Mouse (Mus musculus) hindbrain, embryonic 12.5 days (tissue): ENCODE data around the gene Tpcn2. TPM values are rescaled to one million over a fixed set of nuclear protein-coding genes. Genes with fewer than 3 reads are reported as not detected.
A peak's percentile ranks its signal among the peaks of the same experiment; 100 is the strongest.

Experiments used
- ATAC-seq: fragments of 200-750 bp; cut with Nextera tagmentation; 2 replicates; pipeline ENCODE4 v1.8.0; 2017; ENCODE audit warnings: moderate TSS enrichment; ENCODE audit not compliant: low FRiP score
- H3K27ac ChIP-seq: fragments of 300-500 bp; sonication (generic); 2 replicates; pipeline ENCODE4 v1.5.1; 2016; ENCODE audit warnings: mild to moderate bottlenecking
- H3K27me3 ChIP-seq: fragments of 300-500 bp; sonication (generic); 2 replicates; pipeline ENCODE4 v1.6.1; 2016; ENCODE audit warnings: mild to moderate bottlenecking
- H3K36me3 ChIP-seq: fragments of 300-500 bp; sonication (generic); 2 replicates; pipeline ENCODE4 v1.6.1; 2016; ENCODE audit warnings: mild to moderate bottlenecking
- H3K4me1 ChIP-seq: fragments of 300-500 bp; sonication (generic); 2 replicates; pipeline ENCODE4 v1.6.1; 2016
- H3K4me2 ChIP-seq: fragments of 300-500 bp; sonication (generic); replicated peaks from 2 replicates; pipeline ENCODE4 v1.6.1; 2016; ENCODE audit warnings: mild to moderate bottlenecking
- H3K4me3 ChIP-seq: fragments of 300-500 bp; sonication (generic); 2 replicates; pipeline ENCODE4 v1.5.1; 2016; ENCODE audit warnings: mild to moderate bottlenecking
- H3K9ac ChIP-seq: fragments of 300-500 bp; sonication (generic); 2 replicates; pipeline ENCODE4 v1.6.1; 2016; ENCODE audit warnings: mild to moderate bottlenecking, moderate library complexity
- H3K9me3 ChIP-seq: fragments of 300-500 bp; sonication (generic); replicated peaks from 2 replicates; pipeline ENCODE4 v1.6.1; 2016; ENCODE audit warnings: mild to moderate bottlenecking
- WGBS: fragments of 180-500 bp; shearing (Covaris S2); methylation state at CpG from one replicate; pipeline ENCODE4 v1.1.7; 2016; 5-methylcytosine and 5-hydroxymethylcytosine counted together
- polyA plus RNA-seq: library from polyadenylated mRNA; unstranded; fragments of >200 nt; fragmentation: Nextera tagmentation; extraction: Ambion mirVana; gene quantifications from 2 replicates; pipeline ENCODE4 v1.2.1, GENCODE M21; 2016

Tpcn2 gene
- polyA plus RNA-seq, 1 experiment from 2014 or later: 6.8 TPM

DNA sequence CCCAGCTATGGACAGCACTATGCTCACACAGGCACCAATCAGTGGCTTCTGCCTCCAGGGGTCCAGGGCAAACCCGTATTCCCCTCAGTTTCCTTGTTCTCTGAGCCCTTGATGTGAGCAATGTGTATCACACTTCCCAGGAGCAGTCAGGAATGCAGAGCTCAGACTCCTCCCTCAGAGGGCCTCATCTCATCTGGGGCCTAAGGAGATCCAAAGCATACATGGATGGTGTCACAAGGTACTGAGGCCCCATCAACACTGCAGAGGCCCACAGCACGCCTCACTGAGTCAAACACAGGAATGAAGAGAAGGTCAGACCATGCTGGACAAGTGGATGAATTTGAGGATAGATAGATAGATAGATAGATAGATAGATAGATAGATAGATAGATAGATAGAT, 8.9 kb upstream of the Tpcn2 start:
- no peak for ATAC-seq
- no peaks in the 10 kb centered on the region for H3K9me3 ChIP-seq
- H3K4me2 ChIP-seq: no peak overlapping the region
- no peak overlapping the region for H3K9ac ChIP-seq
- no peak overlapping the region for H3K4me3 ChIP-seq
- 63% methylated on average over 2 of the region's 2 CpGs for WGBS
- no peaks in the 10 kb centered on the region for H3K27me3 ChIP-seq
- H3K4me1 ChIP-seq: no peaks in the 10 kb centered on the region
- H3K27ac ChIP-seq: no peak overlapping the region
- no peaks in the 10 kb centered on the region for H3K36me3 ChIP-seq

DNA sequence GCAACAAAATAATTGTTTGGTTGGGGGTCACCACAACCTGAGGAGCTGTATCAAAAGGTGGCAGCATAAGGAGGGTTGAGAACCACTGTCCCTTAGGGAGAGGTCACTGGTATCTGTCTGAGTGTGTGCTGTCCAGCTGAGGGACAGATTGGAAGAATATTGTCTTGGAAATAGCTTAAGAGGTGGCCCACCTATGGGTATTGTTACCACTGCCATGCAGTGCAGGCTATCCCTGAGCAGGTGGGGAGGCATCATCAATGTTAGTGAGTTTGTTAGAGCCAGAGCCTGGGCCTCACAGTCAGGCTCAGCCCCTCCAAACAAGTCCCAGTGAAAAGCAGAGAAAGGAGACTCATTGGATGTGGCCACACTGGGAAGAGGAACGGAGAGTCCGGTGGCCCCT, 8.0 kb upstream of the Tpcn2 start:
- no peak for ATAC-seq
- 96% methylated on average over 2 of the region's 2 CpGs for WGBS
- Histone ChIP-seq H3K36me3 (no peaks in the 10 kb centered on the region), H3K27me3 (no peaks in the 10 kb centered on the region), H3K9ac (no peak overlapping the region), H3K9me3 (no peaks in the 10 kb centered on the region), H3K4me3 (no peak overlapping the region), H3K4me2 (no peak overlapping the region), H3K27ac (no peak overlapping the region), H3K4me1 (no peaks in the 10 kb centered on the region)

DNA sequence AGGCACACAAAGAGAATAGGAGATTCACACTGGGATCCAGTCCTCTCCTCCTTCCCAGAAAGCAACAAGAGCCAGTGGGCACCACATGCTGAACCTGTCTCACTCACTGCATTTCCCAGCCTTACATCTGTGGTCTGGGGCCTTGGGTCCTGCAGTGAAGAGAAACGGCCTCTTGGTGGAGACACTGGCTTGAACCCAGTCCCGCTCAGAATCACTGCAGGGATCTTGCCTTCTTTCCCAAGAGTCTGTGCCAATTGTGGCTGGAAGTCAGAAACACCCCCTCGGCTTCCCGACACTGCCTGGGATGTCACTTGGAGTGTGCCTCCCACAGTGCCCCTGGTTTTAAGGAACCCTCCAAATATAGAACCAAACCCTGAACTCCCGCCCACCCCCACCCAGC, 5.5 kb upstream of the Tpcn2 start:
- Histone ChIP-seq H3K27ac (no peak overlapping the region), H3K4me1 (no peaks in the 10 kb centered on the region; the same call in 1 of the 2 replicates), H3K9ac (no peak overlapping the region), H3K36me3 (no peaks in the 10 kb centered on the region), H3K9me3 (no peaks in the 10 kb centered on the region), H3K27me3 (no peaks in the 10 kb centered on the region), H3K4me2 (no peak overlapping the region), H3K4me3 (no peak overlapping the region)
- WGBS: 22% methylated on average over 5 of the region's 5 CpGs
- ATAC-seq: no peak; the same call in 1 of the 2 replicates

DNA sequence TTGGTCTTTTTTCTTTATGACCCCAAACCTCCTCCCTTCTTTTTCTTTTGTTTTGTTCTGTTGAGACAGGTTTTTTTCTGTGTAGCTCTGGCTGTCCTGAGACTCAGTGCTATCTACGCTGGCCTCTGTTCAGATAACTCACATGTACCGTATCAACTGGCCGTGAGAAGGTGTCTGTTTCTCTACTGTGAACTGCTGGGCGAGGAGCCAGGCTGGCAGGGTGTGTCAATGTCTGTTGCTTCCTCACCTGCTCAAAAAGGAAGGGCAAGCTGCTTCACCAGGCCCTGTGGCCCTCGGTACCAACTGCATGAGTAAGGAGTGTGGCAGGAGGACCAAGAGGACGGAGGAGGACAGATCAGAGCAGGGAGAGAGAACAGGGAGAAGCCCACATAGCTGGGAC, 3.6 kb upstream of the Tpcn2 start:
- Histone ChIP-seq H3K4me3 (no peak overlapping the region), H3K27me3 (no peaks in the 10 kb centered on the region), H3K4me2 (no peak overlapping the region), H3K4me1 (peaks cover 12% of the 10 kb centered on the region), H3K27ac (no peak overlapping the region), H3K36me3 (no peaks in the 10 kb centered on the region), H3K9ac (no peak overlapping the region), H3K9me3 (no peaks in the 10 kb centered on the region)
- no peak for ATAC-seq
- 87% methylated on average over 6 of the region's 6 CpGs for WGBS

DNA sequence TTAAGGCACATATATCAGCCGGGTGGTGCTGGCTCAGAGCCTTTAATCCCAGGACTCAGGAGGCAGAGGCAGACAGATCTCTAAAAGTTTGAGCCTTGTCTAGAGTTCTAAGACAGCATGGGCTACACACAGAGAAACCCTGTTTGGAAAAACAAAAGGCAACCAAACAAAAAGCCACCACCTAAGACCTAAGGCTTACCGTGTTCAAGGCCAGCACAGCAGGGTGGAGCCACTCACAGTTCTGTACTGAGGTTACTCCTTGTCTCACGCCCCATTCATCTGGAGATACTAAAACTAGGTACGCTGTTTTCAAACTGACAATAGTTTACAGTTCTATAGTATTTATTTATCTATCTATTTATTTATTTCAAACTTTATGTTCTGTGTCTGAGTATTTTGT, 1.7 kb upstream of the Tpcn2 start:
- Histone ChIP-seq H3K27ac (no peak overlapping the region), H3K27me3 (no peaks in the 10 kb centered on the region), H3K9me3 (no peaks in the 10 kb centered on the region), H3K4me1 (peaks cover 18% of the 10 kb centered on the region), H3K36me3 (no peaks in the 10 kb centered on the region), H3K9ac (no peak overlapping the region), H3K4me2 (no peak overlapping the region), H3K4me3 (no peak overlapping the region)
- ATAC-seq: no peak
- WGBS: 77% methylated on average over 4 of the region's 4 CpGs

DNA sequence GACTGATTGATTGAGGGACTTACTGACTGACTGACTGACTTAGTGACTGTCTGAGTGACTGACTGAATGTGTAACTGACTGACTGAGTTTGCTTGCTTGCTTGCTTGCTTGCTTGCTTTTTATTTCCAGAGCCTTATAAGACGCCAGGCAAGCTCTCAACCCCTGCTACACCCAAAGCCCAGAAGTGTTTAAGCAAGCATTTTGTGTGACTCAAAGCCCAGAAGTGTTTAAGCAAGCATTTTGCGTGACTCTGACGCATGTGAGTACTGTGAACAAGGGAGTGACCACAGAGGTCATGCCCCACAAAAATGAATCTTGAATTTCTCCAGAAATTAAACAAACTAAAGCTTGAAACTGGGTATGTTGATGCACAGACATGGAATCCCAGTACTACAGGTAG, 482 bp upstream of the Tpcn2 start:
- no peak overlapping the region for H3K27ac ChIP-seq
- H3K9me3 ChIP-seq: no peaks in the 10 kb centered on the region
- no peaks in the 10 kb centered on the region for H3K27me3 ChIP-seq
- WGBS: 63% methylated on average over 3 of the region's 3 CpGs
- H3K36me3 ChIP-seq: peaks cover 8% of the 10 kb centered on the region
- no peak overlapping the region for H3K9ac ChIP-seq
- peak overlapping the region; percentile 58 for H3K4me2 ChIP-seq
- peaks cover 18% of the 10 kb centered on the region for H3K4me1 ChIP-seq
- ATAC-seq: no peak
- no peak overlapping the region for H3K4me3 ChIP-seq

DNA sequence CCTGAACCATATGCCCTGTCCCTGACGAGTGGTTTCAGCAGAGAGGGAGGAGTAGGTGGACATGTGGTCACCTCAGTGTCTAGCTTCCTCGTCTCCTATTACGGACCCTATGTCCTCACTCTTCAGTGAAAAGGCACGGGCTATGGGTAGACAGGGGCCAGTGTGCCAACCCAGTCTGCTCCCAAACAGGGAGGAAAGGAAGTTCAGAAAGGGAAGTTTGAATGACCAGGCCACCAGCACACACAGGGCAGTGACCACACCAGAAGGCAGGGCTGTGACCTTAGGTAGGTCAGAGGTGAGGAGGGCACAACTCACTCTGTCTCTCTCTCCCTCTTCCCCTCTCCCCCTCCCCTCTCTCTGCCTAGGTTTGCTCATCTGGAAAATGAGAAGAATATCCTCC, 770 bp downstream of the Tpcn2 start:
- WGBS: 54% methylated on average over 4 of the region's 4 CpGs
- Histone ChIP-seq H3K4me2 (peak overlapping the region; percentile 58), H3K4me1 (peaks cover 18% of the 10 kb centered on the region), H3K36me3 (peaks cover 20% of the 10 kb centered on the region), H3K9ac (peak overlapping the region; percentile 44), H3K27ac (no peak overlapping the region), H3K27me3 (no peaks in the 10 kb centered on the region), H3K4me3 (peak overlapping the region; percentile 43), H3K9me3 (no peaks in the 10 kb centered on the region)
- no peak for ATAC-seq

DNA sequence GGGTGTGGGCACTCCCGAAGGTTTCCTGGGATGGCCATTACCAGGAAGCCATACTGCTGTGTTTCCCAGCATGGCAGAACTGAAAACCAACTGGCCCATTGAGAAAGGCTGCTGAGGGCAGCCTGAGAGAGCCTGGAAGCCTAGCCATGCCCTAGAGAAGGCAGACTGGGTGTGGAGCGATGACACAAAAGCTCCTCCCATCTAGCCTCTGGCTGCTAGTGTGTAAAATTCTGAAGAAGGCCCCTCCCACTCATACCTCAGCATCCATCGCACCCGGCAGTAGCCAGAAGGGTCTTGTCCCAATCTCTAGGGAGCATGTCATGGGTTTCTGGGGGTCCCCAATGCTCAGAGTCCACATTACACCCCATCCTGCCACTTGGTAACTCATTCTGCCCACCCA, 2.4 kb downstream of the Tpcn2 start:
- no peak overlapping the region for H3K4me3 ChIP-seq
- no peaks in the 10 kb centered on the region for H3K9me3 ChIP-seq

DNA sequence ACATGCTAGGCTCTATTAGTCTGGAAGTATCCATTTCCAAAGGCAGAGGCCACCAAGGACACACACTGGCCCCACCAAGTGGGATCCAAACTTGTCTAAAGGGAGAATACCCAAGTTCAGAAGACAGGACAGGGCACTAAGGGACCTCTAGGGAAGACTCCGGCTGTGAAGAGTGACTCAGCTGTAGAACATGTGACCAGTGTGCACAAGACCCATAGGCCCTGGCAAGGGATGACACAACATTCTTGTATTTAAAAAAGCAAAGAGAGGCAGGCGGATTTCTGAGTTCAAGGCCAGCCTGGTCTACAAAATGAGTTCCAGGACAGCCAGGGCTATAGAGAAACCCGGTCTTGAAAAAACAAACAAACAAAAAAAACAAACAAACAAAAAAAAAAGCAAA, 8.3 kb downstream of the Tpcn2 start:
- Histone ChIP-seq H3K27ac (no peak overlapping the region), H3K9me3 (no peaks in the 10 kb centered on the region), H3K9ac (no peak overlapping the region), H3K27me3 (no peaks in the 10 kb centered on the region), H3K4me1 (no peaks in the 10 kb centered on the region), H3K4me3 (no peak overlapping the region), H3K36me3 (peaks cover 57% of the 10 kb centered on the region), H3K4me2 (no peak overlapping the region)
- 90% methylated on average over 3 of the region's 3 CpGs for WGBS
- no peak for ATAC-seq

More for the DNA sequence above, 2.4 kb downstream of the Tpcn2 start:
- no peak for ATAC-seq
- H3K27ac ChIP-seq: no peak overlapping the region
- 86% methylated on average over 4 of the region's 4 CpGs for WGBS
- H3K4me2 ChIP-seq: no peak overlapping the region
- no peak overlapping the region for H3K9ac ChIP-seq
- H3K36me3 ChIP-seq: peaks cover 29% of the 10 kb centered on the region
- peaks cover 18% of the 10 kb centered on the region for H3K4me1 ChIP-seq
- H3K27me3 ChIP-seq: no peaks in the 10 kb centered on the region

DNA sequence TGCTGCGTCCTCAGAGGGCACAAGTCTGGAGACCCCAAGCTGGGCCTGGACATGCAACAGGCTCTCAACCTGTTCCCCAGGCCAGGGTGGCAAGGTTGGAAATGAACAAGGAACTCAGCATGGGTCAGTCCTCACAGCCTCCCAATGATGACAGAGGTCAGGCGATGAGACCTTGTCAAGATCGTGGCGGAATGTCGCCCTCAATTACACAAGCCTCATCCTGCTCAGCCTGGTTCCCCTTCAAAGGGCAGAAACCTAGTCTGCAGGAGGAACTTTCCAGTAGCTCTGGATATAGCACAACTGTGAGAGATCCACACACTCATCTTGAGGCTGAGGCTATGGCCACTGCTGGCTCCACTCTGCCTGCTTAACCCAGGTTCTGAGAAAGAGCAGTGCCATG, 12.9 kb downstream of the Tpcn2 start:
- Histone ChIP-seq H3K4me2 (no peak overlapping the region), H3K36me3 (peaks cover 42% of the 10 kb centered on the region), H3K9ac (no peak overlapping the region), H3K27me3 (no peaks in the 10 kb centered on the region), H3K4me1 (no peaks in the 10 kb centered on the region), H3K27ac (no peak overlapping the region), H3K4me3 (no peak overlapping the region), H3K9me3 (no peaks in the 10 kb centered on the region)
- WGBS: 91% methylated on average over 5 of the region's 5 CpGs
- no peak for ATAC-seq

DNA sequence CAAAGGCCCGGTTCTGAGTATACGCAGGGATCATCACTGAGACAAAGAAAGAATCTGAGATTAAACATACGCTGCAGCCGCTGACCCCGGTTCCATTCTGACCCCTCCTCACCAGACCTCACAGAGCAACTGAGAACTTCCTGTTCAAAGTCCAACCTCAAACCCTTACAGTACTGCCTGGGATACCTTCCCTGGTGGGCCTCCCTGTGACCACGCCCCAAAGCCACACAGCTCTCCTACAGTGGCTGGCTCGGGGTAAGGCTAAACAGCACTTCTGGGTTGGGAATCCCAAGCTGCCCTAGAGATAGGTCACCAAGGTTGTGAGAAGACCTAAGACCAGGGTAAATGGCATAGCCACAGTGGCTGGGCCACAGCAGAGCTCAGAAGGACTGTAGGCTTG, 14.9 kb downstream of the Tpcn2 start:
- H3K36me3 ChIP-seq: peaks cover 43% of the 10 kb centered on the region
- ATAC-seq: no peak
- 93% methylated on average over 7 of the region's 7 CpGs for WGBS

DNA sequence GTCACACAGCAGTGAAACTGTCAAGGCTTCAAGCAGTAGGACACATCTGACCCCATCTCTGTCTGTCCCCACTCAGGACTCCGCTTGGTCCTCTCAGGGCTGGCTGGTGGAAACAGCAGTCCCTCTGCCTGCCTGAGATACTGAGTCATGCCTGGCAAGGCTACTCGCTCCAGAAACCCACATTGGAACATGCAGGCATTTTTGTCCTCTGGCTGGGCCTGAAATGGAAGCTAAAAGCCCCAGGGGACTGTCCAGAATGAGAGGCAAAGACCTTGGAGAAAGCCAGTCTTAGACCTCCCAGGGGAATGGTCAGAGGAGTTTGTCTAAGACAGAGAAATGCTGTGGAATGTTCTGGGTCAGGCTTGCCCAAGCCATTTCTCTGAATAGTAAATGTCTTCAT, 17.8 kb downstream of the Tpcn2 start:
- no peaks in the 10 kb centered on the region for H3K9me3 ChIP-seq

More for the DNA sequence above, 14.9 kb downstream of the Tpcn2 start:
- no peak overlapping the region for H3K9ac ChIP-seq
- H3K27ac ChIP-seq: no peak overlapping the region
- no peaks in the 10 kb centered on the region for H3K4me1 ChIP-seq
- no peaks in the 10 kb centered on the region for H3K27me3 ChIP-seq
- H3K4me3 ChIP-seq: no peak overlapping the region
- no peak overlapping the region for H3K4me2 ChIP-seq
- no peaks in the 10 kb centered on the region for H3K9me3 ChIP-seq

DNA sequence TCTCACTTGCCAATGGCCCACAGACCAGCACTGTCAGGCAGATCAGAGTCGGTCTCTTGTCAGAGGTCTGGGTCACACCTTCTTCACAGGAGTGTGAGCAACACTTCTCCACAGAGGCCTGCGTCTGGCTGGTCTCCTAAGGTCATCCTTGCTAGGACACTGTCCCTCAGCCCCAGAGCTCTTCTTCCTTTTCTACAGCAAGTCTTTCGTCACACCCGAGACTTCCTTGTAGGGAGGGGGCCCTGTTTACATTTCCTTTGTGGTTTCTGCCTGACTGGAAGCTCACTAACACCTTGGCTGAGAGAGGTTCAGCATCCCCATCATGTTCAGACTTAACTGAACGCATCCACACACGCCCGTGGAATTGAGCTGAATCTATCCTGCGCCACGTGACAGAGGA, 19.6 kb downstream of the Tpcn2 start:
- Histone ChIP-seq H3K36me3 (peaks cover 20% of the 10 kb centered on the region), H3K9ac (no peak overlapping the region), H3K27ac (no peak overlapping the region), H3K4me3 (no peak overlapping the region), H3K4me2 (no peak overlapping the region), H3K27me3 (no peaks in the 10 kb centered on the region), H3K9me3 (no peaks in the 10 kb centered on the region), H3K4me1 (no peaks in the 10 kb centered on the region)
- WGBS: 81% methylated on average over 9 of the region's 9 CpGs
- no peak for ATAC-seq

More for the DNA sequence above, 17.8 kb downstream of the Tpcn2 start:
- Histone ChIP-seq H3K27ac (no peak overlapping the region), H3K27me3 (no peaks in the 10 kb centered on the region), H3K4me2 (no peak overlapping the region), H3K4me1 (no peaks in the 10 kb centered on the region), H3K36me3 (peaks cover 20% of the 10 kb centered on the region), H3K4me3 (no peak overlapping the region), H3K9ac (no peak overlapping the region)
- 80% methylated on average over 2 of the region's 2 CpGs for WGBS
- no peak for ATAC-seq
